Mouse (Mus musculus): ENCODE measurements around the gene Tsks.

DNA sequence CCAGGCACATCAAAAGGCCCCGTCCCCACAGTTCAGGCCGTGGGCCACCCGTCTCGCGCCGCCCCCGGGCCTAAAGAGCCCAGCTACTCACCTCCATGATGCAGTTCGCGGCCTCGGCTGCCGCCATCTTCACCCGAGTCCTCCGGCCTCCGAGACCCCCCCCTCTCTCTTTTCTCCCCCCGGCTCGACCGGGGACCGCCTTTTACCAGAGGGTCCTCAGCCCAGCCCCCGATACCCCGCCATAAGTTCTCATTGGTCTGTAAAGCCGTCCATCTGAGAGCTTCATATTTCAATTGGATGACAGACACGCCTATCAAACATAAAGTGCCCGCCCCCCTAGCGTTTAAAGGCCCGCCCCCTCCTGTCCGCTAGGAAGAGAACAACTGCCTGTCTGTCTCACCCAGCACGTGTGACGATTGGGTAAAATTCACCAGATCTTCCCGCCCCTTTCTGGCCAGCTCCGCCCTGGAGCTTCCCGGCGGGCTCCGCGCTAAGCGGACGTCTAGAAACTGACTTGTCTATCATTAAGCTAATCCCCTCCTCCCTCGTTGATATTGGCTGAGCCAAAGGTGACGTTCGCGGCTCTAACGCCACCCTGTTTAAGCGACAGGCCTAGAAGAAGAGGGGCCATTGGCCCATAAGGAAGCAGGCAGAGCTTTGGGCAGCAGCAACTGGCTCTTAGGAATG, 43.3 kb downstream of the Tsks start, which contains the start of gene Prmt1:
- TF ChIP-seq CTCF (IDR thresholded peaks at IDR 0.05; ENCODE audit: low read depth) (no peak), EP300 (IDR thresholded peaks at IDR 0.05; ENCODE audit: low read depth) (peak; percentile 61)

All from liver, embryonic 14.5 days (tissue).